Mouse (Mus musculus) ES-Bruce4 (cell line): ENCODE measurements around the gene Otp. TPM values are rescaled to one million over a fixed set of nuclear protein-coding genes. Genes with fewer than 3 reads are reported as not detected.

ENCODE experiments used
- H3K27ac ChIP-seq: 2 replicates; pipeline ENCODE4 v1.5.1; 2012; ENCODE audit warnings: low read length, inconsistent platforms; ENCODE audit not compliant: insufficient read depth
- H3K27me3 ChIP-seq: 2 replicates; pipeline ENCODE4 v1.6.1; 2012; ENCODE audit warnings: mild to moderate bottlenecking, low read length, inconsistent platforms; ENCODE audit not compliant: control insufficient read depth, poor library complexity, insufficient read depth, severe bottlenecking
- H3K36me3 ChIP-seq: 2 replicates; pipeline ENCODE4 v1.6.1; 2012; ENCODE audit warnings: inconsistent platforms, mild to moderate bottlenecking, low read length, moderate library complexity; ENCODE audit not compliant: control insufficient read depth, poor library complexity, insufficient read depth, severe bottlenecking
- H3K4me1 ChIP-seq: one replicate; pipeline ENCODE4 v1.8.1; 2011; ENCODE audit warnings: low read length; ENCODE audit not compliant: control insufficient read depth, insufficient read depth
- H3K4me3 ChIP-seq: 2 replicates; pipeline ENCODE4 v1.5.1; 2011; ENCODE audit warnings: low read depth, mild to moderate bottlenecking, low read length
- H3K9ac ChIP-seq: 2 replicates; pipeline ENCODE4 v1.6.1; 2012; ENCODE audit warnings: low read depth, mild to moderate bottlenecking, inconsistent platforms; ENCODE audit not compliant: poor library complexity, severe bottlenecking
- H3K9me3 ChIP-seq: replicated peaks from 2 replicates; pipeline ENCODE4 v1.6.1; 2012; ENCODE audit warnings: mild to moderate bottlenecking, low read length, inconsistent platforms; ENCODE audit not compliant: control insufficient read depth, poor library complexity, insufficient read depth, severe bottlenecking
- CTCF ChIP-seq: IDR thresholded peaks from one replicate; pipeline ENCODE4 v1.8.1; 2011; ENCODE audit warnings: low read depth, low read length
- EP300 ChIP-seq: IDR thresholded peaks from 2 replicates; pipeline ENCODE4 v1.6.1; 2011; ENCODE audit warnings: low read depth, low read length; ENCODE audit not compliant: insufficient read depth
- POLR2A ChIP-seq: IDR thresholded peaks from one replicate; pipeline ENCODE4 v1.8.1; 2011; ENCODE audit warnings: low read length; ENCODE audit not compliant: insufficient read depth
- polyA plus RNA-seq: library from polyadenylated mRNA; stranded (reverse); fragments of >200 nt; gene quantifications from 2 replicates; pipeline ENCODE4 v1.2.4, GENCODE M21; 2011; ENCODE audit warnings: low read depth; ENCODE audit not compliant: missing spikeins, insufficient read depth, insufficient read length

Otp gene
- polyA plus RNA-seq, 1 experiment, result not detected

DNA sequence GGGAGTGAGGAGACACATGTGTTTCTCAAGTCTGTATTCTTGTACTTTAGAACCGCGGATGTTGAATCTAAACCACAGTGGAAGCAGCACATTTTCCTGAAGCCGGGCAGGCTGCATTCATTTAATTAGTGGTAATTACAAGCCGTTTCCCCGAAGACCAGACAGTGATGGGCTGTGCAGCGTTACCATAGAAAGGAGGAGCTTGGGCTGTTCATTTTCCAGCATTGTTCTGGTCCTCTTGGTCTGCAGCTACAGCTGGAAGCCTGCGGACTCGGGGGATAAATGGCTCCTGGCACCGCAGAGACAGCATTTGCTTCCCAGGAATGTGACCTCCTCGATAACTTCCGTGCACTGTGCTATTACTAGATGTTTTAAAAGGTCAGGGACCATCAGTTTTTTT lies 37.6 kb downstream of the Otp start:
- Histone ChIP-seq H3K9ac (no peak overlapping the region), H3K4me3 (no peak overlapping the region), H3K9me3 (no peaks in the 10 kb centered on the region), H3K36me3 (no peaks in the 10 kb centered on the region), H3K27me3 (no peaks in the 10 kb centered on the region), H3K27ac (no peak overlapping the region), H3K4me1 (no peaks in the 10 kb centered on the region)
- TF ChIP-seq EP300 (no peak), POLR2A (no peak)

DNA sequence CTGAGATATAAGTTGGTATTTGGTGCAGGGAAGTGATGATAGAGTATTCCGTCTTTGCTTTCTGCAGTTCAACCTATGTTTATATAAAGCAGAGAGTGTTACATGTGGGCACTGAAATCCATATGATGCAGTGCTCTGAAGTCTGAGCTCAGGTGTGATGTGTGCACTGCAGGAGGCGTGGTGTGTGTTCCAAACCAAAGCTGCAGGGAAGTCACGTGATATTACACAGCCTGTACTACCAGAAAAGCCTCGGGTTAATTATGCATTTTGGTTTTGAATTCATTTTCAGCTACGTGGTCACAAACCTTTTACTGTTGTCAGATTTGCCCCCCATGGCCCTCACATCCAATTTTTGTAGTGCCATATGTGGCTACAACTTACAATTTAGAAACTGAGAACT lies 40.3 kb downstream of the Otp start:
- TF ChIP-seq EP300 (no peak), CTCF (no peak), POLR2A (no peak)
- Histone ChIP-seq H3K9me3 (0 out of 2 replicates have a peak, but pooled peaks cover 2% of the 10 kb centered on the region), H3K27me3 (no peaks in the 10 kb centered on the region), H3K36me3 (no peaks in the 10 kb centered on the region), H3K27ac (no peak overlapping the region), H3K4me3 (no peak overlapping the region), H3K4me1 (no peaks in the 10 kb centered on the region), H3K9ac (no peak overlapping the region)

DNA sequence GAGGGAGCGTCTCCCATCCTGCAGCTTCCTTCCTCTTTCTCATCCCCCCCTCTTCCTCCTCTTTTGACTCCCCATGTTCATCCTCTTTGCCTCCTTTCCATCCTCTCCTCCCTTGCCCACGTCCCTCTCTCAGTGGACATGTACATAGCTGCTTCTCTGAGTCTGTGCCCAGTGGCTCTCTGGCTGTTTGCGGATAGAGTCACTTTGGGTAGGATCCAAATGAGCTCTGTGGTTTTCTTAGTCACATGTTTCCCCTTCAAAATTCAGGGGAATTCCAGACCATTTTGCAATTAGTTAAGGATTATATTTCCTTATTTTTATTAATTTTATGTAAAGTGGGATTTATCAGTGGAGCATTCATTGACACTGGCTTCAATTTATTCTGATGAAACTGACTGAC lies 52.7 kb downstream of the Otp start:
- Histone ChIP-seq H3K4me3 (no peak overlapping the region), H3K36me3 (no peaks in the 10 kb centered on the region), H3K27me3 (no peaks in the 10 kb centered on the region), H3K4me1 (no peaks in the 10 kb centered on the region), H3K9me3 (no peaks in the 10 kb centered on the region), H3K9ac (no peak overlapping the region), H3K27ac (no peak overlapping the region)
- no peak for TF ChIP-seq EP300
- no peak for TF ChIP-seq CTCF
- no peak for TF ChIP-seq POLR2A

Other genes starting within 250 kb of the Otp start
- gene Tbca, start 86.7 kb upstream of the Otp start, polyA plus RNA-seq, result 341 and 354 TPM in 2 replicates
- 13.4 and 14.1 TPM in 2 replicates for gene Wdr41, start 100.7 kb downstream of the Otp start, polyA plus RNA-seq